Mouse (Mus musculus) cerebellum, adult 2 months (tissue): ENCODE measurements around the gene Lsm4.

Source experiments
- CTCF ChIP-seq: fragments of 200-500 bp; IDR thresholded peaks from 2 replicates; pipeline ENCODE4 v1.5.1; 2011; ENCODE audit warnings: low read depth, mild to moderate bottlenecking, control low read depth, low read length, moderate library complexity, borderline replicate concordance; ENCODE audit not compliant: insufficient read depth
- POLR2A ChIP-seq: fragments of 200-500 bp; IDR thresholded peaks from 2 replicates; pipeline ENCODE4 v1.6.1; 2011; ENCODE audit warnings: low read length, control low read depth, borderline replicate concordance; ENCODE audit not compliant: insufficient read depth

DNA sequence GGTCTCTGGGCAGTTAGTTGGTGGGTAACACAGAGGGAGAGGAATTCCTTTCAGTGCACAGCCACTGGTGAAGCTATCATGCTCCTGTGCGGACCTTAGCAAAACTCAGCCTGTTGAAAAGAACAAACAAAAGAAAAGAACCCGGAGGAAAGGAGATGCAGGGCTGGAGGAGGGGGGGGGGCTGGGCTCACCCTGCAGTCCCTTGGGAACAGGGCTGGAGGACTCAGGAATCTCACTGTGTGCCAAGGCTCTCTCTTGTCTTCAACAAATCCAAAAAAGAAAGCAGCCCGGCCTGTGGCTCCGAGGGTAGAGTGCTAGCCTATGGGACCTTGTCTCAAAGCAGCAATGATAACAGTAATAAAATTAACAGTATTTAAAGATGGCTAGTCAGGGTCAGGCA, 9.4 kb upstream of the Lsm4 start:
- TF ChIP-seq CTCF, result no peak
- TF ChIP-seq POLR2A, result no peak
